Mouse (Mus musculus): ENCODE results near the gene Arhgdia. TPM values are rescaled to one million over a fixed set of nuclear protein-coding genes. Genes with fewer than 3 reads are reported as not detected.
A peak's percentile ranks its signal among the peaks of the same experiment; 100 is the strongest.
"Not testable (repeated sequence)": the region's sequence is repeated elsewhere in the genome, so short reads cannot be mapped to it uniquely, and the experiment has no call there.

Arhgdia gene
- polyA plus RNA-seq, 1 experiment from 2014 or later: 360 TPM

GRCm38 (mm10) chr11:120600716-120601115 is 19.3 kb upstream of the Arhgdia start:
- Histone ChIP-seq H3K4me1 (ENCODE audit: control insufficient read depth in 2 of 2, insufficient read depth in 2 of 2, low read length in 2 of 2) (peaks cover 11 to 16% of the 10 kb centered on the region in 2 experiments), H3K4me2 (ENCODE audit: low read length) (no peak overlapping the region), H3K9ac (ENCODE audit: low read length) (no peak overlapping the region), H3K4me3 (ENCODE audit: control insufficient read depth in 1 of 2, insufficient read depth in 1 of 2, low read depth in 1 of 2, low read length in 2 of 2) (no peak overlapping the region), H3K36me3 (ENCODE audit: control insufficient read depth, insufficient read depth, low read length) (peaks cover 77% of the 10 kb centered on the region), H3K27ac (replicated peaks in 1 of 2; ENCODE audit: control insufficient read depth in 1 of 2, insufficient read depth in 1 of 2, low read depth in 2 of 2, low read length in 2 of 2) (no peak overlapping the region), H3K9me3 (ENCODE audit: control insufficient read depth, low read length) (no peaks in the 10 kb centered on the region), H3K27me3 (ENCODE audit: control insufficient read depth, insufficient read depth, low read length) (no peaks in the 10 kb centered on the region)
- no peak for ATAC-seq (ENCODE audit: insufficient number of reproducible peaks, insufficient read depth, low FRiP score, low read depth)
- WGBS: 89% methylated on average over 3 of the region's 3 CpGs

- Histone ChIP-seq H3K4me1 (ENCODE audit: control insufficient read depth in 2 of 2, insufficient read depth in 2 of 2, low read length in 2 of 2) (peaks cover 11 to 16% of the 10 kb centered on the region in 2 experiments), H3K9ac (ENCODE audit: low read length) (peak overlapping the region; percentile 100), H3K4me3 (ENCODE audit: control insufficient read depth in 1 of 2, insufficient read depth in 1 of 2, low read depth in 1 of 2, low read length in 2 of 2) (peak overlapping the region; percentile 59 to 99), H3K36me3 (ENCODE audit: control insufficient read depth, insufficient read depth, low read length) (peaks cover 77% of the 10 kb centered on the region), H3K27ac (replicated peaks in 1 of 2; ENCODE audit: control insufficient read depth in 1 of 2, insufficient read depth in 1 of 2, low read depth in 2 of 2, low read length in 2 of 2) (peak overlapping the region; percentile 68 to 92), H3K27me3 (ENCODE audit: control insufficient read depth, insufficient read depth, low read length) (no peaks in the 10 kb centered on the region), H3K4me2 (ENCODE audit: low read length) (peak overlapping the region; percentile 97), H3K9me3 (ENCODE audit: control insufficient read depth, low read length) (no peaks in the 10 kb centered on the region)
- WGBS: 48% methylated on average over 17 of the region's 17 CpGs
- no peak for ATAC-seq (ENCODE audit: insufficient number of reproducible peaks, insufficient read depth, low FRiP score, low read depth)
Measured at GRCm38 (mm10) chr11:120598990-120599549, 17.6 kb upstream of the Arhgdia start.

- H3K9me3 ChIP-seq (ENCODE audit: control insufficient read depth, low read length): no peaks in the 10 kb centered on the region
- WGBS: under 1% methylated on average over 86 of the region's 88 CpGs
- peak within 1 kb of the TSS; percentile 59 to 99 for H3K4me3 ChIP-seq (ENCODE audit: control insufficient read depth in 1 of 2, insufficient read depth in 1 of 2, low read depth in 1 of 2, low read length in 2 of 2)
- peaks cover 11 to 16% of the 10 kb centered on the region in 2 experiments for H3K4me1 ChIP-seq (ENCODE audit: control insufficient read depth in 2 of 2, insufficient read depth in 2 of 2, low read length in 2 of 2)
- peak within 1 kb of the TSS; percentile 68 to 92 for H3K27ac ChIP-seq (replicated peaks in 1 of 2; ENCODE audit: control insufficient read depth in 1 of 2, insufficient read depth in 1 of 2, low read depth in 2 of 2, low read length in 2 of 2)
- H3K4me2 ChIP-seq (ENCODE audit: low read length): peak within 1 kb of the TSS; percentile 97
- peaks cover 77% of the 10 kb centered on the region for H3K36me3 ChIP-seq (ENCODE audit: control insufficient read depth, insufficient read depth, low read length)
- ATAC-seq (ENCODE audit: insufficient number of reproducible peaks, insufficient read depth, low FRiP score, low read depth): peak; percentile 96
- H3K9ac ChIP-seq (ENCODE audit: low read length): peak within 1 kb of the TSS; percentile 100
- no peaks in the 10 kb centered on the region for H3K27me3 ChIP-seq (ENCODE audit: control insufficient read depth, insufficient read depth, low read length)
Measured at GRCm38 (mm10) chr11:120598283-120598989, 17.0 kb upstream of the Arhgdia start, which contains the start of the genes Alyref and Anapc11. TSS of gene Alyref (minus strand) at chr11:120598365. TSS of gene Anapc11 (plus strand) at chr11:120598421.

GRCm38 (mm10) chr11:120597240-120598235 is 16.1 kb upstream of the Arhgdia start:
- no peaks in the 10 kb centered on the region for H3K27me3 ChIP-seq (ENCODE audit: control insufficient read depth, insufficient read depth, low read length)
- WGBS: 4% methylated on average over 94 of the region's 99 CpGs
- H3K27ac ChIP-seq (replicated peaks in 1 of 2; ENCODE audit: control insufficient read depth in 1 of 2, insufficient read depth in 1 of 2, low read depth in 2 of 2, low read length in 2 of 2): peak overlapping the region; percentile 32 to 92; a peak in 3 of 4 replicates
- ATAC-seq (ENCODE audit: insufficient number of reproducible peaks, insufficient read depth, low FRiP score, low read depth): peak; percentile 37
- H3K36me3 ChIP-seq (ENCODE audit: control insufficient read depth, insufficient read depth, low read length): peaks cover 77% of the 10 kb centered on the region
- H3K4me1 ChIP-seq (ENCODE audit: control insufficient read depth in 2 of 2, insufficient read depth in 2 of 2, low read length in 2 of 2): peaks cover 11 to 16% of the 10 kb centered on the region in 2 experiments
- peak overlapping the region; percentile 59 to 99 for H3K4me3 ChIP-seq (ENCODE audit: control insufficient read depth in 1 of 2, insufficient read depth in 1 of 2, low read depth in 1 of 2, low read length in 2 of 2)
- H3K9ac ChIP-seq (ENCODE audit: low read length): peak overlapping the region; percentile 100
- no peaks in the 10 kb centered on the region for H3K9me3 ChIP-seq (ENCODE audit: control insufficient read depth, low read length)
- H3K4me2 ChIP-seq (ENCODE audit: low read length): peak overlapping the region; percentile 97

- no peak overlapping the region for H3K4me2 ChIP-seq (ENCODE audit: low read length)
- H3K27me3 ChIP-seq (ENCODE audit: control insufficient read depth, insufficient read depth, low read length): no peaks in the 10 kb centered on the region
- peaks cover 94% of the 10 kb centered on the region for H3K36me3 ChIP-seq (ENCODE audit: control insufficient read depth, insufficient read depth, low read length)
- no peak for ATAC-seq (ENCODE audit: insufficient number of reproducible peaks, insufficient read depth, low FRiP score, low read depth)
- H3K27ac ChIP-seq (replicated peaks in 1 of 2; ENCODE audit: control insufficient read depth in 1 of 2, insufficient read depth in 1 of 2, low read depth in 2 of 2, low read length in 2 of 2): no peak overlapping the region
- whole genome bisulfite sequencing: 75% methylated on average over 6 of the region's 6 CpGs
- no peak overlapping the region for H3K4me3 ChIP-seq (ENCODE audit: control insufficient read depth in 1 of 2, insufficient read depth in 1 of 2, low read depth in 1 of 2, low read length in 2 of 2)
- 0 out of 2 replicates have a peak, but pooled peaks cover 3% of the 10 kb centered on the region for H3K9me3 ChIP-seq (ENCODE audit: control insufficient read depth, low read length)
- no peak overlapping the region for H3K9ac ChIP-seq (ENCODE audit: low read length)
- H3K4me1 ChIP-seq (ENCODE audit: control insufficient read depth in 2 of 2, insufficient read depth in 2 of 2, low read length in 2 of 2): no peaks in the 10 kb centered on the region
Measured at GRCm38 (mm10) chr11:120588531-120588930, 7.1 kb upstream of the Arhgdia start.

- Histone ChIP-seq H3K27ac (replicated peaks in 1 of 2; ENCODE audit: control insufficient read depth in 1 of 2, insufficient read depth in 1 of 2, low read depth in 2 of 2, low read length in 2 of 2) (no peak overlapping the region), H3K9me3 (ENCODE audit: control insufficient read depth, low read length) (0 out of 2 replicates have a peak, but pooled peaks cover 3% of the 10 kb centered on the region), H3K36me3 (ENCODE audit: control insufficient read depth, insufficient read depth, low read length) (peaks cover 62% of the 10 kb centered on the region), H3K4me1 (ENCODE audit: control insufficient read depth in 2 of 2, insufficient read depth in 2 of 2, low read length in 2 of 2) (peaks cover 21 to 23% of the 10 kb centered on the region in 2 experiments), H3K4me2 (ENCODE audit: low read length) (no peak overlapping the region), H3K9ac (ENCODE audit: low read length) (no peak overlapping the region), H3K4me3 (ENCODE audit: control insufficient read depth in 1 of 2, insufficient read depth in 1 of 2, low read depth in 1 of 2, low read length in 2 of 2) (no peak overlapping the region), H3K27me3 (ENCODE audit: control insufficient read depth, insufficient read depth, low read length) (no peaks in the 10 kb centered on the region)
- no peak for ATAC-seq (ENCODE audit: insufficient number of reproducible peaks, insufficient read depth, low FRiP score, low read depth)
- whole genome bisulfite sequencing: 100% methylated on average over 1 of the region's 1 CpGs
Measured at GRCm38 (mm10) chr11:120583937-120584336, 2.5 kb upstream of the Arhgdia start.

GRCm38 (mm10) chr11:120582982-120583293 is 1.5 kb upstream of the Arhgdia start:
- ATAC-seq (ENCODE audit: insufficient number of reproducible peaks, insufficient read depth, low FRiP score, low read depth); H3K4me2 ChIP-seq (ENCODE audit: low read length); H3K9ac ChIP-seq (ENCODE audit: low read length); H3K27ac ChIP-seq (replicated peaks in 1 of 2; ENCODE audit: control insufficient read depth in 1 of 2, insufficient read depth in 1 of 2, low read depth in 2 of 2, low read length in 2 of 2); H3K27me3 ChIP-seq (ENCODE audit: control insufficient read depth, insufficient read depth, low read length); H3K4me3 ChIP-seq (ENCODE audit: control insufficient read depth in 1 of 2, insufficient read depth in 1 of 2, low read depth in 1 of 2, low read length in 2 of 2); H3K9me3 ChIP-seq (ENCODE audit: control insufficient read depth, low read length): not testable (repeated sequence)
- H3K36me3 ChIP-seq (ENCODE audit: control insufficient read depth, insufficient read depth, low read length): peaks cover 62% of the 10 kb centered on the region
- WGBS: 88% methylated on average over 2 of the region's 2 CpGs
- H3K4me1 ChIP-seq (ENCODE audit: control insufficient read depth in 2 of 2, insufficient read depth in 2 of 2, low read length in 2 of 2): peaks cover 21 to 23% of the 10 kb centered on the region in 2 experiments

Data from heart, embryonic 14.5 days (tissue).